Mouse (Mus musculus): ENCODE data around the gene Npff. TPM values are rescaled to one million over a fixed set of nuclear protein-coding genes. Genes with fewer than 3 reads are reported as not detected.

Gene Npff
- polyA plus RNA-seq, 1 experiment from 2014 or later, result 5.3 TPM

- peaks cover 71% of the 10 kb centered on the region for H3K4me1 ChIP-seq (replicated peaks)
- H3K27ac ChIP-seq (replicated peaks), result peak overlapping the region; percentile 87
- 0 out of 2 replicates have a peak, but pooled peaks cover 6% of the 10 kb centered on the region for H3K36me3 ChIP-seq
- peak overlapping the region; percentile 67 for H3K9ac ChIP-seq
- WGBS, result 4% methylated on average over 34 of the region's 34 CpGs
- H3K9me3 ChIP-seq, result no peaks in the 10 kb centered on the region
- ATAC-seq (ENCODE audit: low FRiP score, low read depth), result peak; percentile 94
- no peaks in the 10 kb centered on the region for H3K27me3 ChIP-seq
- peak overlapping the region; percentile 53 for H3K4me3 ChIP-seq
- H3K4me2 ChIP-seq, result peak overlapping the region; percentile 69
Observed at GRCm38 (mm10) chr15:102510590-102511284, 14.0 kb downstream of the Npff start.

- H3K4me1 ChIP-seq (replicated peaks), result peaks cover 65% of the 10 kb centered on the region
- no peaks in the 10 kb centered on the region for H3K27me3 ChIP-seq
- H3K36me3 ChIP-seq, result peaks cover 13% of the 10 kb centered on the region
- H3K9me3 ChIP-seq, result no peaks in the 10 kb centered on the region
- peak overlapping the region; percentile 53 for H3K4me3 ChIP-seq
- peak; percentile 68 for ATAC-seq (ENCODE audit: low FRiP score, low read depth)
- peak overlapping the region; percentile 87 for H3K27ac ChIP-seq (replicated peaks)
- H3K4me2 ChIP-seq, result peak overlapping the region; percentile 69
- WGBS, result 4% methylated on average over 9 of the region's 9 CpGs
- peak overlapping the region; percentile 67 for H3K9ac ChIP-seq
Observed at GRCm38 (mm10) chr15:102510110-102510509, 14.6 kb downstream of the Npff start.

DNA sequence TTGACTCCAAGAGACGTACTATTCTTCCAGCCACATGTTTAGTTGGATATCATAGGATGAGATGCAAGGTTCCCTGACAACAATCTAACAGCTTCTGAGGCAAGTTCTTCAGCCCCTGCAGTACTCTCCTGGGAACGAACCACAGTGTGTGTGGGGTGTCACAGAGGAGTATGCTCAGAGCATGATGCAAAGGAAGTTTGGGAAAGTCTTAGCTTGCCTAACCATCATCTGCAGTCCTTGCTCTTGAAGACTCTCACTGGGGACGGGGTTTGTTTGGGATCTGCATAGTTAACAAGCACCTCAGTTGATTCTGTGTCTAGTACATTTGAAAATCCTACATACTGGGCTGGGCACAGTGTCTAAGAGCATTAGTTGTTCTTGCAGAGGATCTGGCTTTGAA lies 16.4 kb downstream of the Npff start:
- H3K4me2 ChIP-seq, result no peak overlapping the region
- peaks cover 49% of the 10 kb centered on the region for H3K4me1 ChIP-seq (replicated peaks)
- no peak overlapping the region for H3K27ac ChIP-seq (replicated peaks)
- H3K9me3 ChIP-seq, result no peaks in the 10 kb centered on the region
- no peak overlapping the region for H3K9ac ChIP-seq
- 91% methylated on average over 3 of the region's 3 CpGs for WGBS
- ATAC-seq (ENCODE audit: low FRiP score, low read depth), result no peak
- H3K27me3 ChIP-seq, result no peaks in the 10 kb centered on the region
- no peak overlapping the region for H3K4me3 ChIP-seq
- peaks cover 30% of the 10 kb centered on the region for H3K36me3 ChIP-seq

DNA sequence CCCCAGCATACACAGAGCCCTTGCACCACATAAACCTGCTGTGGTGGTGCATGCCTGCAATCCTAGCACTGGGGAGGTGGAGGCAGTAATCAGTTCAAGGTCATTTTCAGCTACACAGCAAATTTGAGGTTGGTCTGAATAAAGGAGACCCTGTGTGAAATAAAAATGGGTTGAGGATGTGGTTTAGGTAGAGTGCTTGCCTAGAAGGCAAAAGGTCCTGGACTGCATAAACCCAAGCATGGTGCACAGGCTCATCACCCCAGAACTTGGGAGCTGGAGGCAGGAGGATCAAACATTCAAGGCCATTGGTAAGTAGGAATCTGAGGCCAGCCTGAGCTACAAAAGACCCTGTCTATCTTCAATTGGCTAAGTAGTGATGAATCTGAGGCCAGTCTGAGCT lies 17.2 kb downstream of the Npff start:
- Histone ChIP-seq H3K36me3 (peaks cover 38% of the 10 kb centered on the region), H3K4me1 (replicated peaks) (peaks cover 42% of the 10 kb centered on the region)

GRCm38 (mm10) chr15:102506864-102507263 lies 17.9 kb downstream of the Npff start:
- Histone ChIP-seq H3K9me3 (no peaks in the 10 kb centered on the region), H3K27ac (replicated peaks) (no peak overlapping the region), H3K4me2 (no peak overlapping the region), H3K9ac (no peak overlapping the region), H3K4me3 (no peak overlapping the region), H3K36me3 (peaks cover 45% of the 10 kb centered on the region), H3K27me3 (no peaks in the 10 kb centered on the region), H3K4me1 (replicated peaks) (peaks cover 35% of the 10 kb centered on the region)
- ATAC-seq (ENCODE audit: low FRiP score, low read depth), result no peak
- 94% methylated on average over 1 of the region's 1 CpGs for WGBS

More for the DNA sequence above, 17.2 kb downstream of the Npff start:
- Histone ChIP-seq H3K9me3 (no peaks in the 10 kb centered on the region), H3K4me3 (no peak overlapping the region), H3K27ac (replicated peaks) (no peak overlapping the region), H3K9ac (no peak overlapping the region), H3K27me3 (no peaks in the 10 kb centered on the region), H3K4me2 (no peak overlapping the region)
- ATAC-seq (ENCODE audit: low FRiP score, low read depth), result no peak

GRCm38 (mm10) chr15:102506464-102506830 lies 18.3 kb downstream of the Npff start:
- Histone ChIP-seq H3K9me3 (no peaks in the 10 kb centered on the region), H3K36me3 (peaks cover 49% of the 10 kb centered on the region), H3K27ac (replicated peaks) (no peak overlapping the region), H3K27me3 (no peaks in the 10 kb centered on the region), H3K4me3 (no peak overlapping the region), H3K9ac (no peak overlapping the region), H3K4me1 (replicated peaks) (peaks cover 31% of the 10 kb centered on the region), H3K4me2 (no peak overlapping the region)
- WGBS, result 60% methylated on average over 2 of the region's 2 CpGs
- ATAC-seq (ENCODE audit: low FRiP score, low read depth), result no peak

DNA sequence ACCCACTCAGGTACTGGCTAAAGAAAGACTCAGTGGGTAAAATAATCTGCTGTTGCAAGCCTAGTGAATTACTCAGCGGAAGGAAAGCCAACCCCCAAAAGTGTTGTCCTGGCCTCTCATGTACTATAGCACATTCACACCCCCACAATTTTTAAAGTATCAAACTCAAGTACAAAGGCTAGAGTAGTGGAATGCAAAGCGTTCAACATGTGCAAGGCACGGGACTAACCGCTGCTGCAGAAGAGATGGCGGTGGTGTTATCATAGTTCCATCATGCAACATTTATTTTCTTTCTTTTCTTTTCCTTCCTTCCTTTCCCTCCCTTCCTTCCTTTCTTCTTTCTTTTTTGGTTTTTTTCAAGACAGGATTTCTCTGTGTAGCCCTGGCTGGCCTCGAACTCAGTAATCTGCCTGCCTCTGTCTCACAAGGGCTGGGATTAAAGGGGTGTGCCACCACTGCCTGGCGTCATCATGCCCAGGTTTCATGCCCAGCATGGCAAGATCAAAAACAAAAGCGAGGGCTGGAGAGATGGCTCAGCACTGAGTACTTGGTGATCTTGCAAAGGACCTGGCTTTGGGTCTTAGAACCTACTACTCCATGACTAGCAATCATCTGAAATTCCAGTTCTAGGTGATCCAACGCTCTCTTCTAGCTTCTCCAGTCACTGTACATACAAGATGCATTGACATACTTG lies 18.8 kb downstream of the Npff start:
- Histone ChIP-seq H3K9ac (no peak overlapping the region), H3K27me3 (no peaks in the 10 kb centered on the region), H3K4me2 (no peak overlapping the region), H3K36me3 (peaks cover 54% of the 10 kb centered on the region), H3K27ac (replicated peaks) (no peak overlapping the region), H3K9me3 (no peaks in the 10 kb centered on the region), H3K4me1 (replicated peaks) (peaks cover 26% of the 10 kb centered on the region), H3K4me3 (no peak overlapping the region)
- ATAC-seq (ENCODE audit: low FRiP score, low read depth), result no peak
- WGBS, result 85% methylated on average over 9 of the region's 9 CpGs

GRCm38 (mm10) chr15:102505073-102505769 lies 19.5 kb downstream of the Npff start:
- Histone ChIP-seq H3K9me3 (no peaks in the 10 kb centered on the region), H3K9ac (no peak overlapping the region), H3K4me2 (no peak overlapping the region), H3K27ac (replicated peaks) (no peak overlapping the region), H3K4me1 (replicated peaks) (peaks cover 20% of the 10 kb centered on the region), H3K4me3 (no peak overlapping the region), H3K27me3 (no peaks in the 10 kb centered on the region), H3K36me3 (peaks cover 61% of the 10 kb centered on the region)
- ATAC-seq (ENCODE audit: low FRiP score, low read depth), result no peak
- WGBS, result 75% methylated on average over 12 of the region's 12 CpGs

GRCm38 (mm10) chr15:102503924-102504782 lies 20.6 kb downstream of the Npff start:
- no peak overlapping the region for H3K4me2 ChIP-seq
- no peak overlapping the region for H3K4me3 ChIP-seq
- peaks cover 10% of the 10 kb centered on the region for H3K4me1 ChIP-seq (replicated peaks)
- no peaks in the 10 kb centered on the region for H3K9me3 ChIP-seq
- H3K36me3 ChIP-seq, result peaks cover 72% of the 10 kb centered on the region
- H3K9ac ChIP-seq, result no peak overlapping the region
- 90% methylated on average over 9 of the region's 9 CpGs for WGBS
- no peak overlapping the region for H3K27ac ChIP-seq (replicated peaks)
- no peak for ATAC-seq (ENCODE audit: low FRiP score, low read depth)
- H3K27me3 ChIP-seq, result no peaks in the 10 kb centered on the region

DNA sequence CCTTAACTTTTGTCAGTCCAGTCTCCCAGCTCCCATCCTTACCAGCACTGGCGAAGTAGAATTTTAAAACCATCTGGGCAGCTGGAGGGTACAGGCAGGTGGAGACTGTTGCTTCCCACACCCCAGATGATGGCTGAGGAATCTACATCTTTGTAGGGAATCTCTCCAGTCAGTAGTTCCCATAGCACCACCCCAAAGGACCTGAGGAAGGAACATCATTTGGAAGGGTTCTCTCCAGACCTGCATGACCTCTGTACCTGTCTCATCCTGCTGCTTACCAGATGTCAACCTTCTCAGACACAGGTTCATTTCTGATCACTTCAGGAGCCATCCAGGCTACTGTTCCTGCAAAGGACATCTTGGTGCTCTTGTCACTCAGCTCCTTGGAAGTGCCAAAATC lies 21.3 kb downstream of the Npff start, which contains the start of gene Gm10337:
TSS of gene Gm10337 (plus strand) at position 276 of the 400 bp plus-strand sequence.
- WGBS, result 88% methylated on average over 1 of the region's 1 CpGs
- no peaks in the 10 kb centered on the region for H3K27me3 ChIP-seq
- ATAC-seq (ENCODE audit: low FRiP score, low read depth), result no peak
- peaks cover 75% of the 10 kb centered on the region for H3K36me3 ChIP-seq
- no peaks in the 10 kb centered on the region for H3K9me3 ChIP-seq
- H3K4me2 ChIP-seq, result no peak within 1 kb of the TSS
- no peak within 1 kb of the TSS for H3K4me3 ChIP-seq
- no peak within 1 kb of the TSS for H3K27ac ChIP-seq (replicated peaks)
- H3K9ac ChIP-seq, result no peak within 1 kb of the TSS
- peaks cover 3% of the 10 kb centered on the region; the same call in 1 of the 2 replicates for H3K4me1 ChIP-seq (replicated peaks)

- Histone ChIP-seq H3K4me1 (replicated peaks) (no peaks in the 10 kb centered on the region), H3K27ac (replicated peaks) (no peak overlapping the region), H3K36me3 (peaks cover 80% of the 10 kb centered on the region), H3K9ac (no peak overlapping the region), H3K4me3 (no peak overlapping the region), H3K27me3 (no peaks in the 10 kb centered on the region), H3K9me3 (no peaks in the 10 kb centered on the region), H3K4me2 (no peak overlapping the region)
- WGBS, result 82% methylated on average over 9 of the region's 9 CpGs
- ATAC-seq (ENCODE audit: low FRiP score, low read depth), result no peak
Observed at GRCm38 (mm10) chr15:102502254-102502840, 22.4 kb downstream of the Npff start.
